Mouse (Mus musculus) monocyte, adult 2 months (primary cell): Measurements from ENCODE around the gene Fer1l4.

Experiments used
- DNase-seq, 2 experiments: peaks; one replicate each; pipeline ENCODE4 v3.0.0; 2022; ENCODE audit warnings: low spot score in 2 of 2, low read depth in 1 of 2

The Fer1l4 gene

GRCm38 (mm10) chr2:156052816-156053215 lies at the start of gene Fer1l4:
Gene Fer1l4 (minus strand): TSS chr2:156052947.
- no peak for DNase-seq

DNA sequence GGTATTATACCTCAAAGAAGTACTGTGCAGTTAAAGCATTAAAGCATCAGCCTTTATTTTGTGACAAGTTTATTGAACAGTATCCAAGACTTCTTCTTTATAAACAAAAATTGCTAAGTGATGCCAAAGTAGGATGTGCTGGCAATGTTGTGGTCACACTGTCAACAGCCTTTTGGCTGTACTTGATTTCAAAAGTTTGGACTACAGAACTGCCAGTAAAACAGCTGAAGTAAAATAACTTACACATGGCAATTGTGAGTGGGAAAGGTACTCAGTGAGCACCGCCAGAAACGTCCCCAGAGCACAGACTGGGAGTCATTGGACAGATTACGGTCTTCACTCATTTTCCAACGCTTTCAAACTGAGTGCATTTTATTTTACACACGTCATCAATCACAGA lies 39.2 kb upstream of the Fer1l4 start:
- DNase-seq: no peak

- DNase-seq: no peak
Observed at GRCm38 (mm10) chr2:156089799-156090198, 37.1 kb upstream of the Fer1l4 start.

GRCm38 (mm10) chr2:156087391-156088110 lies 34.8 kb upstream of the Fer1l4 start:
- no peak for DNase-seq

DNA sequence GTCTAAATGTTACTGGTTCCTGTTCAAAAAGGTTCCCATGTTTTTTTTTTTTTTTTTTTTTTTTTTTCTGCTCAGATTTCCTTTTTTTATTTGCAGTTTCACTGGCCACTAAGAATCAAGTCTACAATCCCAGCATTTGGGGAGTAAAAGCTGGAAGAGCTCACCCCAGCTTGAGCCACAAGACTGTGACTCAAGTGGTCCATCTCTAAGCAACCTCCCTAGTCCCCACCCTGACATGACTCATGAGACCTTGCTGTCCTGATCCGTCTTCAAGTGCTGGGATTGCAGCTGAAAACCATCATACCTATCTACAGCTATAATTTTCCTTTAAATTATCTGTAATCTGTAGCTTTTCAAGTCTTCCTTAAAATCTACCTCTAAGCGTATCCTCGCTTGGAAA lies 31.8 kb upstream of the Fer1l4 start:
- no peak for DNase-seq

DNA sequence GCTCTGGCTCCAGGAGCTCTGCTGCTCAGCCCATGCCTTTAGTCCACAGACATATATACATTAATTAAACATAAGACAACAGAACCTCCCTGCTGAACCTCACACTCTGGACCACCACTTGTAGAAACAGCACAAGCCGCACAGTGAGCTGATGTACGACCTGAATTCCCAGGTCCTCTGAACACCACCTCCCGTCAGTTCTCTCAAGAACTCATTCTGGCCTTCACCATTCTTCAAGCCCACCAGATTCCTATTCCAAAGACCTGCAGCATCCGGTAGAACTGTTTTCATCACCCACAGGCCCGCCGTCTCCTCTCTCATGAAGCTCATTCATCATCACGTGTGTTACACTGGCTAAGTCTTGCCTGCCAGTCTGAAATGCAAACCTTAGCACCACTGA lies 27.6 kb upstream of the Fer1l4 start:
- no peak for DNase-seq

DNA sequence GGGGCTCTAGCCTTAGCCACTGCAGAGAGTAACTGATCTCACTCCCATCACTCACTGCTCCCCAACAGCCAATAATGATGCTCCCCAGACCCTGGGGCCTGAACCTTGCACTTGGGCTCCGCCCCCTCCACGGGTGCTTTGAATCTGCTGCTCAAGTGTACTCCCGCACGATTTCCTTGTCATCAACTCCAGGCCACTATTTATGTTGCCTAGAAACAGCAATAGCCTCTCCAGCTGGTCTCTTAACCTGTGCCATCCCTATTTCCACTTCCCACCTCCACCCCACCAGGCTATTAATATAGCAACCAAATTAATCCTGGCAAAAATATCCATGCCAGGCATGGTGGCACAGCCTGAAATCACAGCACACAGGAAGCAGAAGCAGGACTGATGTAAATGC lies 26.9 kb upstream of the Fer1l4 start:
- no peak for DNase-seq

- no peak for DNase-seq
Observed at GRCm38 (mm10) chr2:156079183-156079560, 26.4 kb upstream of the Fer1l4 start.

DNA sequence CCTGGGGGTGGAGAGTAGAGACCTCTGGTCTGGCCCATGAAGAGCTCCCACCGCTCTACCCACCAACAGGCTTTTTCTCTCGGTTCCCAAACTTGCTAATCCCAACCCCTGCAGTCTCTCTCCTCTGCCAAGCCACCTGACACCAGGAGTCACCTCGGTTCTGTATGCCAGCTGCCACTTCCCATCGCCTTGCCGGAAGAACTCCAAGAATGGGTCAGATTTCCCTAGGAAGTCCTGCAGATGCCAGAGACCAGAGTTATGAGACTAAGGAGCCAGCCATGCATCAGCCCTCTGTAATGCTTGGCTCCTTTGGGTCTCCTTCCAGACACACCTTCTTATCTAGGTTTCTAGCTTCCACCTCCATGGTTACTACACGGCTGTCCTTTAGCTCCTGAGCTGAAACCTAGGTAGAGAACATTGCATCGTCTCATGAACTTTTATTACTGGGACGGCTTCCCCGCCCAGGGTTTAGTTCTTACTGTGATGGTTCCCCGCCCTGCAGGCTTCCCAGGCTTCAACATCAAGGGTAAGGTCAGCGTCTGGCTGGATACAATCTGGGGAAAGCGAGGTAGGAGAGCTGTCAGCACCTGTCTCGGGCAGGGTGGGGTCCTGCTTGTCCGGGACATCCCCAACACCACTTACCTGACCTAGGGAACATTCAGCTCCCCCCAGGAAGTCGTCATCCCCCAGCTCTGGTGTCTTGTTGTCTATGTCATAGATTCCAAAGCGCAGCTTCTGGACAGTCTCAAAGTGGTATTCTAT lies 25.9 kb upstream of the Fer1l4 start:
- no peak for DNase-seq

GRCm38 (mm10) chr2:156077461-156077860 lies 24.7 kb upstream of the Fer1l4 start:
- no peak for DNase-seq

GRCm38 (mm10) chr2:156073725-156074124 lies 21.0 kb upstream of the Fer1l4 start:
- no peak for DNase-seq

GRCm38 (mm10) chr2:156071236-156071635 lies 18.5 kb upstream of the Fer1l4 start:
- DNase-seq: no peak

GRCm38 (mm10) chr2:156067916-156068315 lies 15.2 kb upstream of the Fer1l4 start:
- DNase-seq: no peak

DNA sequence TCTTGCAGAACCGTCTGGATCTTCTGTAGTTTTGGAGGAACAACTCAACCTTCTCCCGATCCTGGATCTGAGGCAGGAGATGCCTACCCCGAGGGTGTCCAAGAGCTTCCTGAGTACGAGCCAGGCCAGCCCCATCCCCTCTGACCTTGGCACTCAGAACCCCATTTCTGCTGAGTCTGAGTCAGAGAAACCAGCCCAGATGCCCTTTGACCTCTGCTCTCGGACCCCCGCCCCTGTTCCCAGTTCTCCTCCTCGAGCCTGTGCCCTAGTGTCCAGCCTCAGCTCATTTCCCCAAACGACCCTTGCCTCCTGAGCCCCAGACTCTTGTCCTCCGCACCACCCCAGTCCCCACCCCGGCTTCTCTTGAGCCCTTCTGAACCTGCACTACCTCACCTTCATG lies 13.4 kb upstream of the Fer1l4 start:
- no peak for DNase-seq

GRCm38 (mm10) chr2:156065099-156066041 lies 12.6 kb upstream of the Fer1l4 start, which contains the start of gene Spag4:
Gene Spag4 (plus strand): TSS chr2:156065175.
- peak; percentile 8 to 56 for DNase-seq

GRCm38 (mm10) chr2:156047929-156048328 lies 4.8 kb downstream of the Fer1l4 start:
- DNase-seq: no peak

- no peak for DNase-seq
Observed at GRCm38 (mm10) chr2:156042903-156043302, 9.8 kb downstream of the Fer1l4 start.

DNA sequence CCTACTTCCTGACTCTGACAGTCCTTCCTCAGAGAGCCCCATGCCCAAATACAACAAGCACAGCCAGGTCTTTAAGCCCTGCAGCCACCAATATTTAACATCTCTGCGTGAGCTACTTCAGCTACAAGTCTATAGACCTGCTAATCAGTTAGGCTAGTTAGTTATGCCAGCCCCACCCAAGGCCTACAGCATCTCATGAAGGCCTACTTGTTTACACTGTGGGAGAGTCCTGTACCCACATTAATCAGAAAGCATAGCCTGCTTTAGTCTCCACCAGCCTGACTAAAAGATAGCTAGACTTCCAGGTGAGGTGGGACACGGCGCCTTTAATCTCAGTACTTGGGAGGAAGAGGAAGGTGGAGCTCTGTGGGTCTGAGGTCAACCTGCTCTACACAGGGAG lies 13.4 kb downstream of the Fer1l4 start:
- DNase-seq: no peak

- DNase-seq: no peak
Observed at GRCm38 (mm10) chr2:156025482-156025881, 27.3 kb downstream of the Fer1l4 start.

DNA sequence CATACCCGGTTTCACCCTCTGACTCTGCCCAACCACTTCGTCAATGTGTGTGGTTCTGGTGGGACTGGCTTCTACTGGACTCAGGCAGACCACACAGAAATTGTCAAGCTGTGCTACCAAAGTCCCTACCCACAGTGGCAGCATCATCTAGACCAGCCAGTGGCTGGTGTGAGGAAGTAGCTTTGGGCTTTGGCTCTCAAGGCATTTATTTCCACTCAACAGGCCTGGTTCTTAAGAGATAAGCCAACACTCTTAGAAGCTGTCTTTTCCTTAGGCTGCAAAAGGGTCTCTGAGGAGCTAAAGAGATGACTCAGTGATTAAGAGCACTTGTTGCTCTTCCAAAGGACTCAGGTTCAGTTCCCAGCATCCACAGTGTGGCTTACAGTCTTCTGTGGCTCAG lies 31.0 kb downstream of the Fer1l4 start:
- no peak for DNase-seq

GRCm38 (mm10) chr2:156021219-156021618 lies 31.5 kb downstream of the Fer1l4 start:
- DNase-seq: no peak
